Mouse (Mus musculus): Measurements from ENCODE around the gene Slc5a4b. TPM values are rescaled to one million over a fixed set of nuclear protein-coding genes. Genes with fewer than 3 reads are reported as not detected.

Slc5a4b gene
- not detected in 2 replicates for polyA plus RNA-seq (2015; fragmentation: Nextera tagmentation; extraction: Ambion mirVana)

- 93% methylated on average over 4 of the region's 4 CpGs for WGBS
- H3K27ac ChIP-seq (replicated peaks), result no peak within 1 kb of the TSS
- no peaks in the 10 kb centered on the region for H3K4me1 ChIP-seq (replicated peaks)
These were observed at the start of gene Slc5a4b for GRCm38 (mm10) chr10:76110861-76111260. TSS of gene Slc5a4b (minus strand) at chr10:76110961.

GRCm38 (mm10) chr10:76158009-76158408 lies 47.2 kb upstream of the Slc5a4b start:
- Histone ChIP-seq H3K27me3 (no peaks in the 10 kb centered on the region), H3K4me3 (no peak overlapping the region), H3K9ac (no peak overlapping the region), H3K9me3 (no peaks in the 10 kb centered on the region), H3K4me1 (replicated peaks) (no peaks in the 10 kb centered on the region), H3K27ac (replicated peaks) (no peak overlapping the region), H3K36me3 (no peaks in the 10 kb centered on the region), H3K4me2 (no peak overlapping the region)
- no peak for ATAC-seq (ENCODE audit: low FRiP score, low read depth)
- WGBS, result 70% methylated on average over 1 of the region's 1 CpGs

More at GRCm38 (mm10) chr10:76110861-76111260, at the start of gene Slc5a4b:
- Histone ChIP-seq H3K27me3 (no peaks in the 10 kb centered on the region), H3K9me3 (no peaks in the 10 kb centered on the region), H3K4me3 (no peak within 1 kb of the TSS), H3K36me3 (no peaks in the 10 kb centered on the region), H3K9ac (no peak within 1 kb of the TSS), H3K4me2 (no peak within 1 kb of the TSS)
- ATAC-seq (ENCODE audit: low FRiP score, low read depth), result no peak

- ATAC-seq (ENCODE audit: low FRiP score, low read depth), result no peak
- H3K4me3 ChIP-seq, result no peak overlapping the region
- WGBS, result 91% methylated on average over 5 of the region's 5 CpGs
- no peaks in the 10 kb centered on the region for H3K36me3 ChIP-seq
- H3K4me2 ChIP-seq, result no peak overlapping the region
- H3K9ac ChIP-seq, result no peak overlapping the region
- H3K27me3 ChIP-seq, result no peaks in the 10 kb centered on the region
- no peaks in the 10 kb centered on the region for H3K9me3 ChIP-seq
- H3K4me1 ChIP-seq (replicated peaks), result no peaks in the 10 kb centered on the region
- H3K27ac ChIP-seq (replicated peaks), result no peak overlapping the region
These were observed 46.8 kb upstream of the Slc5a4b start for GRCm38 (mm10) chr10:76157528-76157927.

- Histone ChIP-seq H3K4me2 (no peak overlapping the region), H3K4me3 (no peak overlapping the region), H3K36me3 (no peaks in the 10 kb centered on the region), H3K27ac (replicated peaks) (no peak overlapping the region), H3K4me1 (replicated peaks) (no peaks in the 10 kb centered on the region), H3K27me3 (no peaks in the 10 kb centered on the region), H3K9me3 (no peaks in the 10 kb centered on the region), H3K9ac (no peak overlapping the region)
- 83% methylated on average over 7 of the region's 7 CpGs for WGBS
- ATAC-seq (ENCODE audit: low FRiP score, low read depth), result no peak
These were observed 45.1 kb upstream of the Slc5a4b start for GRCm38 (mm10) chr10:76155911-76156310.

- no peak within 1 kb of the TSS for H3K9ac ChIP-seq
- WGBS, result 89% methylated on average over 5 of the region's 5 CpGs
- H3K27ac ChIP-seq (replicated peaks), result no peak within 1 kb of the TSS
- no peaks in the 10 kb centered on the region for H3K9me3 ChIP-seq
- no peak for ATAC-seq (ENCODE audit: low FRiP score, low read depth)
- no peak within 1 kb of the TSS for H3K4me3 ChIP-seq
- no peaks in the 10 kb centered on the region for H3K4me1 ChIP-seq (replicated peaks)
- H3K4me2 ChIP-seq, result no peak within 1 kb of the TSS
- H3K36me3 ChIP-seq, result no peaks in the 10 kb centered on the region
- no peaks in the 10 kb centered on the region for H3K27me3 ChIP-seq
These were observed 36.5 kb upstream of the Slc5a4b start, which contains the start of gene Slc5a4a for GRCm38 (mm10) chr10:76147278-76147677. TSS of gene Slc5a4a (plus strand) at chr10:76147451.

- H3K4me1 ChIP-seq (replicated peaks), result no peaks in the 10 kb centered on the region
- no peak overlapping the region for H3K4me2 ChIP-seq
- ATAC-seq (ENCODE audit: low FRiP score, low read depth), result no peak
- no peaks in the 10 kb centered on the region for H3K36me3 ChIP-seq
- H3K9me3 ChIP-seq, result no peaks in the 10 kb centered on the region
- H3K4me3 ChIP-seq, result no peak overlapping the region
- H3K27me3 ChIP-seq, result no peaks in the 10 kb centered on the region
- no peak overlapping the region for H3K9ac ChIP-seq
- 74% methylated on average over 8 of the region's 8 CpGs for WGBS
- H3K27ac ChIP-seq (replicated peaks), result no peak overlapping the region
These were observed 36.1 kb upstream of the Slc5a4b start for GRCm38 (mm10) chr10:76146846-76147245.

- Histone ChIP-seq H3K4me2 (no peak overlapping the region), H3K4me1 (replicated peaks) (no peaks in the 10 kb centered on the region), H3K9me3 (no peaks in the 10 kb centered on the region), H3K9ac (no peak overlapping the region), H3K27me3 (no peaks in the 10 kb centered on the region), H3K36me3 (no peaks in the 10 kb centered on the region), H3K4me3 (no peak overlapping the region), H3K27ac (replicated peaks) (no peak overlapping the region)
- no peak for ATAC-seq (ENCODE audit: low FRiP score, low read depth)
- WGBS, result 81% methylated on average over 2 of the region's 2 CpGs
These were observed 25.6 kb upstream of the Slc5a4b start for GRCm38 (mm10) chr10:76136318-76136717.

GRCm38 (mm10) chr10:76132506-76132905 lies 21.7 kb upstream of the Slc5a4b start:
- no peaks in the 10 kb centered on the region for H3K36me3 ChIP-seq
- no peaks in the 10 kb centered on the region for H3K27me3 ChIP-seq
- no peak for ATAC-seq (ENCODE audit: low FRiP score, low read depth)
- H3K9ac ChIP-seq, result no peak overlapping the region
- 71% methylated on average over 4 of the region's 4 CpGs for WGBS
- H3K27ac ChIP-seq (replicated peaks), result no peak overlapping the region
- no peaks in the 10 kb centered on the region for H3K4me1 ChIP-seq (replicated peaks)
- no peak overlapping the region for H3K4me3 ChIP-seq
- H3K4me2 ChIP-seq, result no peak overlapping the region
- no peaks in the 10 kb centered on the region for H3K9me3 ChIP-seq

GRCm38 (mm10) chr10:76121495-76121894 lies 10.7 kb upstream of the Slc5a4b start:
- H3K9me3 ChIP-seq, result no peaks in the 10 kb centered on the region
- no peak overlapping the region for H3K4me3 ChIP-seq
- whole genome bisulfite sequencing, result 89% methylated on average over 5 of the region's 5 CpGs
- ATAC-seq (ENCODE audit: low FRiP score, low read depth), result no peak
- H3K27me3 ChIP-seq, result no peaks in the 10 kb centered on the region
- no peak overlapping the region for H3K4me2 ChIP-seq
- H3K4me1 ChIP-seq (replicated peaks), result no peaks in the 10 kb centered on the region
- H3K9ac ChIP-seq, result no peak overlapping the region
- H3K27ac ChIP-seq (replicated peaks), result no peak overlapping the region
- no peaks in the 10 kb centered on the region for H3K36me3 ChIP-seq

GRCm38 (mm10) chr10:76120124-76120711 lies 9.5 kb upstream of the Slc5a4b start:
- Histone ChIP-seq H3K4me3 (no peak overlapping the region), H3K36me3 (no peaks in the 10 kb centered on the region), H3K4me2 (no peak overlapping the region), H3K27me3 (no peaks in the 10 kb centered on the region), H3K9ac (no peak overlapping the region), H3K9me3 (no peaks in the 10 kb centered on the region), H3K4me1 (replicated peaks) (no peaks in the 10 kb centered on the region), H3K27ac (replicated peaks) (no peak overlapping the region)
- WGBS, result 33% methylated on average over 4 of the region's 4 CpGs
- no peak for ATAC-seq (ENCODE audit: low FRiP score, low read depth)

GRCm38 (mm10) chr10:76118741-76119140 lies 8.0 kb upstream of the Slc5a4b start:
- 17% methylated on average over 1 of the region's 1 CpGs for WGBS
- H3K4me2 ChIP-seq, result no peak overlapping the region
- no peak for ATAC-seq (ENCODE audit: low FRiP score, low read depth)

GRCm38 (mm10) chr10:76117966-76118365 lies 7.2 kb upstream of the Slc5a4b start:
- no peaks in the 10 kb centered on the region for H3K9me3 ChIP-seq
- H3K4me2 ChIP-seq, result no peak overlapping the region
- H3K27ac ChIP-seq (replicated peaks), result no peak overlapping the region
- no peak for ATAC-seq (ENCODE audit: low FRiP score, low read depth)
- H3K4me3 ChIP-seq, result no peak overlapping the region
- no peaks in the 10 kb centered on the region for H3K27me3 ChIP-seq
- no peak overlapping the region for H3K9ac ChIP-seq
- WGBS, result 23% methylated on average over 5 of the region's 5 CpGs
- H3K4me1 ChIP-seq (replicated peaks), result no peaks in the 10 kb centered on the region
- H3K36me3 ChIP-seq, result no peaks in the 10 kb centered on the region

More at GRCm38 (mm10) chr10:76118741-76119140, 8.0 kb upstream of the Slc5a4b start:
- Histone ChIP-seq H3K9ac (no peak overlapping the region), H3K27ac (replicated peaks) (no peak overlapping the region), H3K27me3 (no peaks in the 10 kb centered on the region), H3K4me1 (replicated peaks) (no peaks in the 10 kb centered on the region), H3K9me3 (no peaks in the 10 kb centered on the region), H3K4me3 (no peak overlapping the region), H3K36me3 (no peaks in the 10 kb centered on the region)

GRCm38 (mm10) chr10:76097368-76097767 lies 13.4 kb downstream of the Slc5a4b start:
- Histone ChIP-seq H3K36me3 (no peaks in the 10 kb centered on the region), H3K9ac (no peak overlapping the region), H3K4me1 (replicated peaks) (no peaks in the 10 kb centered on the region), H3K4me2 (no peak overlapping the region), H3K4me3 (no peak overlapping the region), H3K27ac (replicated peaks) (no peak overlapping the region), H3K9me3 (no peaks in the 10 kb centered on the region), H3K27me3 (no peaks in the 10 kb centered on the region)
- whole genome bisulfite sequencing, result 76% methylated on average over 9 of the region's 9 CpGs
- ATAC-seq (ENCODE audit: low FRiP score, low read depth), result no peak

Measured in hindbrain, embryonic 15.5 days (tissue).